Mouse (Mus musculus): Measurements from ENCODE around the gene Vmn1r139.
"Not testable (repeated sequence)": the region's sequence is repeated elsewhere in the genome, so short reads cannot be mapped to it uniquely, and the experiment has no call there.

Vmn1r139 gene

GRCm38 (mm10) chr7:22068757-22069156, at the start of gene Vmn1r139:
Gene Vmn1r139, plus strand, starts transcription at chr7:22069057.
- in situ Hi-C loops (cut with MboI, MseI), result not testable (repeated sequence)

- in situ Hi-C loops (cut with MboI, MseI), result not testable (repeated sequence)
Observed at GRCm38 (mm10) chr7:22028797-22029196, 40.1 kb upstream of the Vmn1r139 start, which contains the start of gene Vmn1r138. Gene Vmn1r138, minus strand, starts transcription at chr7:22028897.

- in situ Hi-C loops (cut with MboI, MseI), result not testable (repeated sequence)
Observed at GRCm38 (mm10) chr7:22056205-22056604, 12.7 kb upstream of the Vmn1r139 start, which contains the start of gene Gm6176. Gene Gm6176, minus strand, starts transcription at chr7:22056305.

- in situ Hi-C loops (cut with MboI, MseI), result not testable (repeated sequence)
Observed at GRCm38 (mm10) chr7:22118145-22118544, 49.3 kb downstream of the Vmn1r139 start, which contains the start of gene Gm16451. Gene Gm16451, minus strand, starts transcription at chr7:22118245.

GRCm38 (mm10) chr7:22134641-22135040, 65.8 kb downstream of the Vmn1r139 start, which contains the start of gene Gm10666:
Gene Gm10666, minus strand, starts transcription at chr7:22134741.
- in situ Hi-C loops (cut with MboI, MseI), result loop anchor here (5.0 kb wide), 1 partner anchor 1997 kb away; the partner anchor contains the start of gene Vmn1r93

Data from T-helper 2 cell (primary cell).